7 mouse cellular contexts compared by ENCODE assay signal in genomic region chr5:64202306-64202705, GRCm38 (mm10). TPM values are rescaled to one million over a fixed set of nuclear protein-coding genes. Genes with fewer than 3 reads are reported as not detected.
DNase-seq lines count a peak whose midpoint lies in the region; ATAC-seq and TF ChIP-seq lines count a peak whose summit lies in the region.

No protein-coding gene starts in this region.

- no peaks in the 10 kb centered on the region for H3K36me3 ChIP-seq in liver, embryonic 12.5 days
- no peaks in the 10 kb centered on the region for H3K36me3 ChIP-seq in liver, embryonic 13.5 days

- no peaks in the 10 kb centered on the region for H3K27me3 ChIP-seq in liver, embryonic 12.5 days (replicated peaks)
- H3K27me3 ChIP-seq in cerebellum, adult 2 months (ENCODE audit: control insufficient read depth, insufficient read depth, low read length): no peaks in the 10 kb centered on the region
- H3K27me3 ChIP-seq in liver, embryonic 13.5 days: no peaks in the 10 kb centered on the region

- ATAC-seq in liver, embryonic 12.5 days: no peak; the same call in 1 of the 2 replicates
- ATAC-seq in liver, embryonic 13.5 days (ENCODE audit: low read depth): no peak

- H3K9me3 ChIP-seq in liver, embryonic 12.5 days (replicated peaks): no peaks in the 10 kb centered on the region
- H3K9me3 ChIP-seq in liver, embryonic 13.5 days (replicated peaks): no peaks in the 10 kb centered on the region

- no peak overlapping the region for H3K4me3 ChIP-seq in liver, embryonic 12.5 days
- no peak overlapping the region for H3K4me3 ChIP-seq in cerebellum, adult 2 months (replicated peaks; ENCODE audit: insufficient read depth, low read depth, low read length)
- H3K4me3 ChIP-seq in liver, embryonic 13.5 days (replicated peaks): no peak overlapping the region

- H3K4me1 ChIP-seq in liver, embryonic 12.5 days: 0 out of 2 replicates have a peak, but pooled peaks cover 1% of the 10 kb centered on the region
- no peaks in the 10 kb centered on the region for H3K4me1 ChIP-seq in cerebellum, adult 2 months (ENCODE audit: control insufficient read depth, insufficient read depth, low read length)
- H3K4me1 ChIP-seq in liver, embryonic 13.5 days (replicated peaks): no peaks in the 10 kb centered on the region

- H3K27ac ChIP-seq in liver, embryonic 12.5 days: no peak overlapping the region
- no peak overlapping the region for H3K27ac ChIP-seq in cerebellum, adult 2 months (ENCODE audit: insufficient read depth, low read length)
- no peak overlapping the region for H3K27ac ChIP-seq in liver, embryonic 13.5 days

- H3K4me2 ChIP-seq in liver, embryonic 12.5 days: no peak overlapping the region
- H3K4me2 ChIP-seq in liver, embryonic 13.5 days: no peak overlapping the region

- no peak for TF ChIP-seq POLR2A in cerebellum, adult 2 months (IDR thresholded peaks at IDR 0.05; ENCODE audit: borderline replicate concordance, insufficient read depth, low read length)

- WGBS in liver, embryonic 12.5 days (ENCODE audit: insufficient replicate concordance): 24% methylated on average over 2 of the region's 2 CpGs
- WGBS in cerebellum, adult 2 months: 50% methylated on average over 2 of the region's 2 CpGs
- 28% methylated on average over 2 of the region's 2 CpGs for WGBS in liver, embryonic 13.5 days (ENCODE audit: insufficient replicate concordance)

- DNase-seq in liver: peak; percentile 19
- DNase-seq in Muller cell, postnatal 12 days (ENCODE audit: inconsistent ontology term): peak; percentile 48
- DNase-seq in cerebellum, adult 2 months: peak; percentile 27 to 28
- DNase-seq in heart, adult 8-10 months (ENCODE audit: low spot score): peak; percentile 56
- DNase-seq in liver, embryonic 13.5 days: peak; percentile 11
- DNase-seq in skeletal muscle tissue, adult 2 months (ENCODE audit: low read depth, low spot score): peak; percentile 57

- TF ChIP-seq CTCF in cerebellum, adult 2 months (IDR thresholded peaks at IDR 0.05; ENCODE audit: borderline replicate concordance, insufficient read depth, low read depth, low read length): peak; percentile 70

- no peak overlapping the region for H3K9ac ChIP-seq in liver, embryonic 12.5 days
- H3K9ac ChIP-seq in liver, embryonic 13.5 days: no peak overlapping the region

RNA-seq across cellular contexts. Expression of gene Tbc1d1, which starts 46.2 kb away (rescaled TPM):
- 13.2 and 13.8 TPM in 2 replicates for polyA plus RNA-seq in liver, embryonic 12.5 days (2016; fragmentation: Nextera tagmentation; extraction: Ambion mirVana)
- polyA plus RNA-seq in cerebellum, adult 2 months (2012; rRNA removed): 17.3 and 17.7 TPM in 2 replicates
- total RNA-seq in heart, adult 8-10 months (2022): 10 to 100 TPM; 11.1 to 15.7 (median 13.5) TPM
- 7.0 and 10.2 TPM in 2 replicates for polyA plus RNA-seq in liver, embryonic 13.5 days (2015; fragmentation: Nextera tagmentation; extraction: Ambion mirVana)
